Mouse (Mus musculus): ENCODE data around the gene Nkain4. TPM values are rescaled to one million over a fixed set of nuclear protein-coding genes. Genes with fewer than 3 reads are reported as not detected.

Nkain4 gene
- polyA plus RNA-seq, 1 experiment, result 9.1 TPM

GRCm38 (mm10) chr2:180940187-180940586 is 14.3 kb downstream of the Nkain4 start:
- Histone ChIP-seq H3K4me3 (ENCODE audit: low read depth, low read length) (no peak overlapping the region), H3K9ac (ENCODE audit: low read depth, poor library complexity, severe bottlenecking) (no peak overlapping the region), H3K4me1 (ENCODE audit: control insufficient read depth, insufficient read depth, low read length) (no peaks in the 10 kb centered on the region), H3K36me3 (ENCODE audit: control insufficient read depth, insufficient read depth, low read length, poor library complexity, severe bottlenecking) (no peaks in the 10 kb centered on the region), H3K27me3 (ENCODE audit: control insufficient read depth, insufficient read depth, low read length, poor library complexity, severe bottlenecking) (no peaks in the 10 kb centered on the region), H3K9me3 (replicated peaks; ENCODE audit: control insufficient read depth, insufficient read depth, low read length, poor library complexity, severe bottlenecking) (no peaks in the 10 kb centered on the region), H3K27ac (ENCODE audit: insufficient read depth, low read length) (no peak overlapping the region)
- TF ChIP-seq POLR2A (IDR thresholded peaks at IDR 0.05; ENCODE audit: insufficient read depth, low read length) (no peak), EP300 (IDR thresholded peaks at IDR 0.05; ENCODE audit: insufficient read depth, low read depth, low read length) (no peak), CTCF (IDR thresholded peaks at IDR 0.05; ENCODE audit: low read depth, low read length) (no peak)

GRCm38 (mm10) chr2:180932418-180932817 is 22.1 kb downstream of the Nkain4 start:
- Histone ChIP-seq H3K27ac (ENCODE audit: insufficient read depth, low read length) (no peak overlapping the region), H3K27me3 (ENCODE audit: control insufficient read depth, insufficient read depth, low read length, poor library complexity, severe bottlenecking) (no peaks in the 10 kb centered on the region)
- no peak for TF ChIP-seq CTCF (IDR thresholded peaks at IDR 0.05; ENCODE audit: low read depth, low read length)
- TF ChIP-seq EP300 (IDR thresholded peaks at IDR 0.05; ENCODE audit: insufficient read depth, low read depth, low read length), result no peak
- no peak for TF ChIP-seq POLR2A (IDR thresholded peaks at IDR 0.05; ENCODE audit: insufficient read depth, low read length)

GRCm38 (mm10) chr2:180928723-180929122 is 25.8 kb downstream of the Nkain4 start, which contains the start of gene Birc7:
Gene Birc7 (plus strand): TSS chr2:180929023.
- H3K27me3 ChIP-seq (ENCODE audit: control insufficient read depth, insufficient read depth, low read length, poor library complexity, severe bottlenecking), result no peaks in the 10 kb centered on the region
- no peak for TF ChIP-seq POLR2A (IDR thresholded peaks at IDR 0.05; ENCODE audit: insufficient read depth, low read length)
- no peak for TF ChIP-seq CTCF (IDR thresholded peaks at IDR 0.05; ENCODE audit: low read depth, low read length)
- no peak for TF ChIP-seq EP300 (IDR thresholded peaks at IDR 0.05; ENCODE audit: insufficient read depth, low read depth, low read length)
- no peak within 1 kb of the TSS for H3K9ac ChIP-seq (ENCODE audit: low read depth, poor library complexity, severe bottlenecking)
- peaks cover 5% of the 10 kb centered on the region for H3K4me1 ChIP-seq (ENCODE audit: control insufficient read depth, insufficient read depth, low read length)
- H3K36me3 ChIP-seq (ENCODE audit: control insufficient read depth, insufficient read depth, low read length, poor library complexity, severe bottlenecking), result no peaks in the 10 kb centered on the region
- no peak within 1 kb of the TSS for H3K27ac ChIP-seq (ENCODE audit: insufficient read depth, low read length)
- no peaks in the 10 kb centered on the region for H3K9me3 ChIP-seq (replicated peaks; ENCODE audit: control insufficient read depth, insufficient read depth, low read length, poor library complexity, severe bottlenecking)
- no peak within 1 kb of the TSS for H3K4me3 ChIP-seq (ENCODE audit: low read depth, low read length)

More at GRCm38 (mm10) chr2:180932418-180932817, 22.1 kb downstream of the Nkain4 start:
- Histone ChIP-seq H3K4me1 (ENCODE audit: control insufficient read depth, insufficient read depth, low read length) (peaks cover 5% of the 10 kb centered on the region), H3K9ac (ENCODE audit: low read depth, poor library complexity, severe bottlenecking) (no peak overlapping the region), H3K36me3 (ENCODE audit: control insufficient read depth, insufficient read depth, low read length, poor library complexity, severe bottlenecking) (no peaks in the 10 kb centered on the region), H3K4me3 (ENCODE audit: low read depth, low read length) (no peak overlapping the region), H3K9me3 (replicated peaks; ENCODE audit: control insufficient read depth, insufficient read depth, low read length, poor library complexity, severe bottlenecking) (no peaks in the 10 kb centered on the region)

- Histone ChIP-seq H3K27me3 (ENCODE audit: control insufficient read depth, insufficient read depth, low read length, poor library complexity, severe bottlenecking) (no peaks in the 10 kb centered on the region), H3K9me3 (replicated peaks; ENCODE audit: control insufficient read depth, insufficient read depth, low read length, poor library complexity, severe bottlenecking) (no peaks in the 10 kb centered on the region), H3K4me1 (ENCODE audit: control insufficient read depth, insufficient read depth, low read length) (peaks cover 2% of the 10 kb centered on the region), H3K9ac (ENCODE audit: low read depth, poor library complexity, severe bottlenecking) (no peak overlapping the region), H3K27ac (ENCODE audit: insufficient read depth, low read length) (no peak overlapping the region), H3K4me3 (ENCODE audit: low read depth, low read length) (no peak overlapping the region), H3K36me3 (ENCODE audit: control insufficient read depth, insufficient read depth, low read length, poor library complexity, severe bottlenecking) (no peaks in the 10 kb centered on the region)
- peak; percentile 94 for TF ChIP-seq CTCF (IDR thresholded peaks at IDR 0.05; ENCODE audit: low read depth, low read length)
- TF ChIP-seq POLR2A (IDR thresholded peaks at IDR 0.05; ENCODE audit: insufficient read depth, low read length), result no peak
- TF ChIP-seq EP300 (IDR thresholded peaks at IDR 0.05; ENCODE audit: insufficient read depth, low read depth, low read length), result no peak
Observed at GRCm38 (mm10) chr2:180925176-180925575, 29.3 kb downstream of the Nkain4 start.

GRCm38 (mm10) chr2:180922739-180923138 is 31.8 kb downstream of the Nkain4 start:
- Histone ChIP-seq H3K4me1 (ENCODE audit: control insufficient read depth, insufficient read depth, low read length) (no peaks in the 10 kb centered on the region), H3K9me3 (replicated peaks; ENCODE audit: control insufficient read depth, insufficient read depth, low read length, poor library complexity, severe bottlenecking) (no peaks in the 10 kb centered on the region), H3K27ac (ENCODE audit: insufficient read depth, low read length) (no peak overlapping the region), H3K27me3 (ENCODE audit: control insufficient read depth, insufficient read depth, low read length, poor library complexity, severe bottlenecking) (no peaks in the 10 kb centered on the region), H3K4me3 (ENCODE audit: low read depth, low read length) (no peak overlapping the region), H3K36me3 (ENCODE audit: control insufficient read depth, insufficient read depth, low read length, poor library complexity, severe bottlenecking) (peaks cover 12% of the 10 kb centered on the region), H3K9ac (ENCODE audit: low read depth, poor library complexity, severe bottlenecking) (no peak overlapping the region)
- no peak for TF ChIP-seq POLR2A (IDR thresholded peaks at IDR 0.05; ENCODE audit: insufficient read depth, low read length)
- TF ChIP-seq EP300 (IDR thresholded peaks at IDR 0.05; ENCODE audit: insufficient read depth, low read depth, low read length), result no peak
- no peak for TF ChIP-seq CTCF (IDR thresholded peaks at IDR 0.05; ENCODE audit: low read depth, low read length)

GRCm38 (mm10) chr2:180920810-180921400 is 33.6 kb downstream of the Nkain4 start, which contains the start of gene Ythdf1:
Gene Ythdf1 (minus strand): TSS chr2:180920949.
- H3K27ac ChIP-seq (ENCODE audit: insufficient read depth, low read length), result peak within 1 kb of the TSS; percentile 39; the same call in 1 of the 2 replicates
- H3K4me1 ChIP-seq (ENCODE audit: control insufficient read depth, insufficient read depth, low read length), result no peaks in the 10 kb centered on the region
- H3K4me3 ChIP-seq (ENCODE audit: low read depth, low read length), result peak within 1 kb of the TSS; percentile 87
- no peaks in the 10 kb centered on the region for H3K27me3 ChIP-seq (ENCODE audit: control insufficient read depth, insufficient read depth, low read length, poor library complexity, severe bottlenecking)
- H3K9ac ChIP-seq (ENCODE audit: low read depth, poor library complexity, severe bottlenecking), result peak within 1 kb of the TSS; percentile 97
- no peaks in the 10 kb centered on the region for H3K9me3 ChIP-seq (replicated peaks; ENCODE audit: control insufficient read depth, insufficient read depth, low read length, poor library complexity, severe bottlenecking)
- H3K36me3 ChIP-seq (ENCODE audit: control insufficient read depth, insufficient read depth, low read length, poor library complexity, severe bottlenecking), result peaks cover 27% of the 10 kb centered on the region
- TF ChIP-seq POLR2A (IDR thresholded peaks at IDR 0.05; ENCODE audit: insufficient read depth, low read length) (peak; percentile 49), CTCF (IDR thresholded peaks at IDR 0.05; ENCODE audit: low read depth, low read length) (no peak)
